Mouse (Mus musculus) megakaryocyte, embryonic 14.5 days (primary cell): Measurements from ENCODE around the gene Nkg7.

Experiments used
- FLI1 ChIP-seq: IDR thresholded peaks from 2 replicates; pipeline ENCODE4 v1.6.1; 2012; ENCODE audit warnings: low read length, inconsistent platforms, mixed read lengths
- GATA1 ChIP-seq: IDR thresholded peaks from 3 replicates; pipeline ENCODE4 v1.6.1; 2012; ENCODE audit warnings: mixed read lengths, low read length, inconsistent platforms, borderline replicate concordance

DNA sequence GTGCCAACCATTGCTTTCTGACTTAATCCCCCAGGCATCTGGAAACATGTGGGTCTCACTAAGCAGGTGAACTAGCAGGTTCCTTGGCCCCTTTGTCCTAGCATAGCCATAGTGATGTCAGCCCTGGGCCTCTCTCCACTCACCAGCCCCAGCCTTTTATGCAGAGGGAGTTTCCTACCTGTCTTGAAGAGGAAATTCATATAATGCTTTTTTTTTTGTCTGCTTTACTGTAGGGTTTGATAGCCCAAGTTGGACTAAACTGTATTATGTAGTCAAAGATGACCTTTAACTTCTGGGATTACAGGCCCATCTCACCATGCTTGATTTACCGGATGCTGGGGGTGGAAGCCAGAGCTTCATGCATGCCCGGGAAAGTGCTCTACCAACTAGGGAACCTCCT lies 12.9 kb downstream of the Nkg7 start:
- no peak for TF ChIP-seq GATA1
- TF ChIP-seq FLI1: no peak
